Mouse (Mus musculus) midbrain, embryonic 16.5 days (tissue): ENCODE results near the gene Wfdc16. TPM values are rescaled to one million over a fixed set of nuclear protein-coding genes. Genes with fewer than 3 reads are reported as not detected.
"Not testable (repeated sequence)": the region's sequence is repeated elsewhere in the genome, so short reads cannot be mapped to it uniquely, and the experiment has no call there.

ENCODE experiments used
- ATAC-seq: fragments of 200-750 bp; cut with Nextera tagmentation; 2 replicates; pipeline ENCODE4 v1.8.0; 2017; ENCODE audit warnings: moderate TSS enrichment
- H3K27ac ChIP-seq: fragments of 300-500 bp; sonication (generic); 2 replicates; pipeline ENCODE4 v1.5.1; 2014; ENCODE audit warnings: mild to moderate bottlenecking, low read length, mixed read lengths
- H3K27me3 ChIP-seq: fragments of 300-500 bp; sonication (generic); 2 replicates; pipeline ENCODE4 v1.6.1; 2014; ENCODE audit warnings: low read depth, low read length, mixed read lengths; ENCODE audit not compliant: control insufficient read depth, insufficient read depth
- H3K36me3 ChIP-seq: fragments of 300-500 bp; sonication (generic); 2 replicates; pipeline ENCODE4 v1.6.1; 2014; ENCODE audit warnings: mild to moderate bottlenecking, low read length, moderate library complexity, mixed read lengths; ENCODE audit not compliant: control insufficient read depth, insufficient read depth
- H3K4me1 ChIP-seq: fragments of 300-500 bp; sonication (generic); 2 replicates; pipeline ENCODE4 v1.6.1; 2014; ENCODE audit warnings: mild to moderate bottlenecking, low read length, mixed read lengths; ENCODE audit not compliant: control insufficient read depth, insufficient read depth
- H3K4me2 ChIP-seq: fragments of 300-500 bp; sonication (generic); 2 replicates; pipeline ENCODE4 v1.6.1; 2014; ENCODE audit warnings: mild to moderate bottlenecking, low read length, mixed read lengths
- H3K4me3 ChIP-seq: fragments of 300-500 bp; sonication (generic); 2 replicates; pipeline ENCODE4 v1.5.1; 2014; ENCODE audit warnings: low read depth, mild to moderate bottlenecking, low read length, moderate library complexity, mixed read lengths
- H3K9ac ChIP-seq: fragments of 300-500 bp; sonication (generic); 2 replicates; pipeline ENCODE4 v1.6.1; 2014; ENCODE audit warnings: low read depth, low read length, mixed read lengths
- H3K9me3 ChIP-seq: fragments of 300-500 bp; sonication (generic); replicated peaks from 2 replicates; pipeline ENCODE4 v1.6.1; 2014; ENCODE audit warnings: mild to moderate bottlenecking, low read length, mixed read lengths; ENCODE audit not compliant: control insufficient read depth, poor library complexity, severe bottlenecking
- WGBS: fragments of 180-500 bp; shearing (Covaris S2); extraction: QIAGEN DNeasy Blood & Tissue Kit; methylation state at CpG from one replicate; pipeline ENCODE4 v1.1.7; 2014; 5-methylcytosine and 5-hydroxymethylcytosine counted together
- polyA plus RNA-seq: library from polyadenylated mRNA; unstranded; fragments of >200 nt; fragmentation: Nextera tagmentation; extraction: Ambion mirVana; gene quantifications from 2 replicates; pipeline ENCODE4 v1.2.1, GENCODE M21; 2015

Gene Wfdc16
- polyA plus RNA-seq, 1 experiment from 2014 or later: not detected

GRCm38 (mm10) chr2:164613471-164613870, 25.1 kb downstream of the Wfdc16 start, which contains the start of the genes Wfdc6b and Wfdc8:
Wfdc6b (plus strand) TSS chr2:164613522.
Wfdc8 (minus strand) TSS chr2:164613626.
- H3K4me3 ChIP-seq, H3K9ac ChIP-seq, H3K27ac ChIP-seq, ATAC-seq, H3K9me3 ChIP-seq, H3K36me3 ChIP-seq, H3K4me1 ChIP-seq, H3K27me3 ChIP-seq, H3K4me2 ChIP-seq: not testable (repeated sequence)
- WGBS: 60% methylated on average over 8 of the region's 8 CpGs

GRCm38 (mm10) chr2:164608781-164609180, 29.8 kb downstream of the Wfdc16 start:
- Histone ChIP-seq H3K4me2 (no peak overlapping the region), H3K4me1 (no peaks in the 10 kb centered on the region)

GRCm38 (mm10) chr2:164604411-164604810, 34.2 kb downstream of the Wfdc16 start:
- H3K4me2 ChIP-seq: no peak overlapping the region
- H3K4me3 ChIP-seq: no peak overlapping the region
- 86% methylated on average over 8 of the region's 8 CpGs for WGBS
- no peak overlapping the region for H3K9ac ChIP-seq
- H3K36me3 ChIP-seq: no peaks in the 10 kb centered on the region
- no peaks in the 10 kb centered on the region for H3K9me3 ChIP-seq
- H3K27me3 ChIP-seq: no peaks in the 10 kb centered on the region
- no peaks in the 10 kb centered on the region for H3K4me1 ChIP-seq
- ATAC-seq: no peak
- H3K27ac ChIP-seq: no peak overlapping the region

More at GRCm38 (mm10) chr2:164608781-164609180, 29.8 kb downstream of the Wfdc16 start:
- H3K9ac ChIP-seq: no peak overlapping the region
- ATAC-seq: no peak
- no peaks in the 10 kb centered on the region for H3K27me3 ChIP-seq
- H3K9me3 ChIP-seq: no peaks in the 10 kb centered on the region
- no peaks in the 10 kb centered on the region for H3K36me3 ChIP-seq
- no peak overlapping the region for H3K4me3 ChIP-seq
- H3K27ac ChIP-seq: no peak overlapping the region
- WGBS: 83% methylated on average over 6 of the region's 6 CpGs

- H3K4me3 ChIP-seq: no peak overlapping the region
- WGBS: 93% methylated on average over 3 of the region's 3 CpGs
- H3K4me2 ChIP-seq: no peak overlapping the region
- H3K9me3 ChIP-seq: no peaks in the 10 kb centered on the region
- no peak overlapping the region for H3K27ac ChIP-seq
- H3K27me3 ChIP-seq: no peaks in the 10 kb centered on the region
- H3K36me3 ChIP-seq: no peaks in the 10 kb centered on the region
- H3K9ac ChIP-seq: no peak overlapping the region
- H3K4me1 ChIP-seq: no peaks in the 10 kb centered on the region
- ATAC-seq: no peak
These were observed 35.1 kb downstream of the Wfdc16 start for GRCm38 (mm10) chr2:164603482-164603881.

- H3K9me3 ChIP-seq: no peaks in the 10 kb centered on the region
- H3K36me3 ChIP-seq: no peaks in the 10 kb centered on the region
- H3K27ac ChIP-seq: no peak overlapping the region
- no peaks in the 10 kb centered on the region for H3K27me3 ChIP-seq
- H3K4me1 ChIP-seq: no peaks in the 10 kb centered on the region
- no peak overlapping the region for H3K4me2 ChIP-seq
- no peak for ATAC-seq
- H3K9ac ChIP-seq: no peak overlapping the region
- WGBS: 71% methylated on average over 3 of the region's 3 CpGs
- no peak overlapping the region for H3K4me3 ChIP-seq
These were observed 38.4 kb downstream of the Wfdc16 start for GRCm38 (mm10) chr2:164600179-164600578.

- Histone ChIP-seq H3K9me3 (no peaks in the 10 kb centered on the region), H3K4me3 (no peak within 1 kb of the TSS), H3K36me3 (no peaks in the 10 kb centered on the region), H3K9ac (no peak within 1 kb of the TSS), H3K4me1 (no peaks in the 10 kb centered on the region), H3K27me3 (no peaks in the 10 kb centered on the region), H3K4me2 (no peak within 1 kb of the TSS), H3K27ac (no peak within 1 kb of the TSS)
- no peak for ATAC-seq
- 80% methylated on average over 4 of the region's 4 CpGs for WGBS
These were observed 45.1 kb downstream of the Wfdc16 start, which contains the start of gene Eppin for GRCm38 (mm10) chr2:164593494-164593893. Eppin (minus strand) TSS chr2:164593594.

GRCm38 (mm10) chr2:164592014-164592413, 46.6 kb downstream of the Wfdc16 start:
- ATAC-seq: no peak
- no peaks in the 10 kb centered on the region for H3K9me3 ChIP-seq
- no peak overlapping the region for H3K4me2 ChIP-seq
- no peak overlapping the region for H3K9ac ChIP-seq
- 10% methylated on average over 4 of the region's 4 CpGs for WGBS
- H3K36me3 ChIP-seq: no peaks in the 10 kb centered on the region
- H3K27me3 ChIP-seq: no peaks in the 10 kb centered on the region
- no peaks in the 10 kb centered on the region for H3K4me1 ChIP-seq
- H3K4me3 ChIP-seq: no peak overlapping the region
- no peak overlapping the region for H3K27ac ChIP-seq

- H3K36me3 ChIP-seq, H3K4me2 ChIP-seq, H3K9ac ChIP-seq, H3K27ac ChIP-seq, H3K4me3 ChIP-seq, ATAC-seq, H3K4me1 ChIP-seq, H3K27me3 ChIP-seq, H3K9me3 ChIP-seq: not testable (repeated sequence)
- WGBS: 61% methylated on average over 13 of the region's 13 CpGs
These were observed 53.4 kb downstream of the Wfdc16 start, which contains the start of gene Wfdc6a for GRCm38 (mm10) chr2:164585025-164585725. Wfdc6a (minus strand) TSS chr2:164585447.
